Mouse (Mus musculus) thymus, adult 18-20 months (tissue): ENCODE results near the gene Pikfyve.
"Not testable (repeated sequence)": the region's sequence is repeated elsewhere in the genome, so short reads cannot be mapped to it uniquely, and the experiment has no call there.

ENCODE experiments used
- DNase-seq, 2 experiments: peaks; one replicate each; pipeline ENCODE4 v3.0.0; 2022; ENCODE audit warnings: mixed read lengths in 2 of 2

The Pikfyve gene

GRCm38 (mm10) chr1:65185524-65186205, 818 bp upstream of the Pikfyve start:
- no peak for DNase-seq

- DNase-seq: no peak
Measured at GRCm38 (mm10) chr1:65187074-65187430, 569 bp downstream of the Pikfyve start.

GRCm38 (mm10) chr1:65190172-65190571, 3.7 kb downstream of the Pikfyve start:
- DNase-seq: no peak

- DNase-seq: no peak
Measured at GRCm38 (mm10) chr1:65193226-65193625, 6.7 kb downstream of the Pikfyve start.

GRCm38 (mm10) chr1:65198425-65198824, 11.9 kb downstream of the Pikfyve start:
- DNase-seq: no peak

- no peak for DNase-seq
Measured at GRCm38 (mm10) chr1:65198861-65199260, 12.4 kb downstream of the Pikfyve start.

- DNase-seq: no peak
Measured at GRCm38 (mm10) chr1:65204299-65204698, 17.8 kb downstream of the Pikfyve start.

GRCm38 (mm10) chr1:65213214-65213613, 26.7 kb downstream of the Pikfyve start:
- DNase-seq: no peak

GRCm38 (mm10) chr1:65217567-65217966, 31.1 kb downstream of the Pikfyve start:
- no peak for DNase-seq

GRCm38 (mm10) chr1:65217972-65218371, 31.5 kb downstream of the Pikfyve start:
- DNase-seq: no peak

GRCm38 (mm10) chr1:65223654-65224053, 37.2 kb downstream of the Pikfyve start:
- no peak for DNase-seq

GRCm38 (mm10) chr1:65227681-65228080, 41.2 kb downstream of the Pikfyve start:
- no peak for DNase-seq

- DNase-seq: not testable (repeated sequence)
Measured at GRCm38 (mm10) chr1:65229768-65230167, 43.3 kb downstream of the Pikfyve start.

GRCm38 (mm10) chr1:65230566-65230965, 44.1 kb downstream of the Pikfyve start:
- DNase-seq: no peak

GRCm38 (mm10) chr1:65237712-65238111, 51.2 kb downstream of the Pikfyve start:
- no peak for DNase-seq

GRCm38 (mm10) chr1:65245637-65246036, 59.2 kb downstream of the Pikfyve start:
- DNase-seq: no peak

GRCm38 (mm10) chr1:65280461-65280860, 94.0 kb downstream of the Pikfyve start:
- DNase-seq: no peak

GRCm38 (mm10) chr1:65281756-65282155, 95.3 kb downstream of the Pikfyve start, which contains the start of gene Pth2r:
Gene Pth2r (plus strand): TSS chr1:65282056.
- DNase-seq: no peak

- DNase-seq: no peak
Measured at GRCm38 (mm10) chr1:65282766-65283165, 96.3 kb downstream of the Pikfyve start.

- no peak for DNase-seq
Measured at GRCm38 (mm10) chr1:65308476-65308875, 122.0 kb downstream of the Pikfyve start.

GRCm38 (mm10) chr1:65311214-65311933, 124.9 kb downstream of the Pikfyve start:
- DNase-seq: no peak

GRCm38 (mm10) chr1:65312118-65312517, 125.6 kb downstream of the Pikfyve start:
- no peak for DNase-seq

- no peak for DNase-seq
Measured at GRCm38 (mm10) chr1:65312896-65313295, 126.4 kb downstream of the Pikfyve start.
